Mouse (Mus musculus): Measurements from ENCODE around the gene Nop9.

Gene Nop9

GRCm38 (mm10) chr14:55767519-55768414 is 22.3 kb downstream of the Nop9 start:
- in situ Hi-C loops (cut with MboI; ENCODE audit: unreplicated experiment in 2 of 2) = loop anchor here in 1 of 2 experiments (25.0 kb wide), 1 partner anchor 655 kb away; the partner anchor contains the start of genes Ap1g2 and Jph4

DNA sequence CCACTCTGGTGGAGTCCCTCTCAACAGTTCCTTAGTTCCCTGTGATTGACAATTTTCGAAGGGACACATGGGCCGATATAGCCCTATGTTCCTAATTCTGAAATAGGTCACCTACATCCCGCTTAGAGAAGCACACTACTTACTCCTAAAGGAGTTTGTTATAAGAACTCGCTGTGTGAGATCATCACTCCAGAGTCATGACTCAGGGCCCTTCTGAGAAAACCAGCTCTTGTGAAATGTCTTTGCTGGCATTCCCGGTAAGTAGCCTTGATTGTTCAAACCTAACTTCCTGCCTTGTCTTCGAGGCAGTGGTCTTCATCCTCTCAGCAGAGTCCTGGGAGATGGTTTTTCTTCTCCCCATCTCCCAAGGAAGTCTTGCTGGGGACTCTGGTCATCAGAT is 23.1 kb downstream of the Nop9 start:
- in situ Hi-C loops (cut with MboI; ENCODE audit: unreplicated experiment in 2 of 2) = loop anchor here in 1 of 2 experiments (25.0 kb wide), 1 partner anchor 656 kb away; the partner anchor contains the start of genes Ap1g2 and Jph4

GRCm38 (mm10) chr14:55769087-55769703 is 23.7 kb downstream of the Nop9 start:
- in situ Hi-C loops (cut with MboI; ENCODE audit: unreplicated experiment in 2 of 2) = loop anchor here in 1 of 2 experiments (25.0 kb wide), 1 partner anchor 657 kb away; the partner anchor contains the start of genes Ap1g2 and Jph4

DNA sequence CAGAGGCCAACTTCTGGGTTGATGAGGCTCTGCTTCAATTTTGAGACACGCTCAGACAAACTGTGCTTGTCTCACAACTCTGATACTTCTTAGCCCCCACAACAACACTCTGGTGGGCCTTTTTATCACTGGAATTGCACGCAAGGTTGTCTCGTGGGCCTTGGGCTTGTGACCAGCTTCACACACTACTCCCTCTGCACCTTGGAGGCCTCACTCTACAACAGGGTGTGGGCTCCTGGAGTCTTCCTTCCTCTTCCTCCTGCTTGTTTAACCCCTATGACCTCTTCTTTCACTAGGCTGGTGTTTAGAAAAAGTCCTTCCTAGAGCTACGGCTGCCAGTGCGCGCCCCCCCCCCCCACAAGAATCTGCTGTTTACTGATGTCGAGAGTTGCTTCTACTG is 31.2 kb downstream of the Nop9 start:
- in situ Hi-C loops (cut with MboI; ENCODE audit: unreplicated experiment in 2 of 2) = no loop called here

GRCm38 (mm10) chr14:55777176-55777575 is 31.7 kb downstream of the Nop9 start:
- in situ Hi-C loops (cut with MboI; ENCODE audit: unreplicated experiment in 2 of 2) = no loop called here

DNA sequence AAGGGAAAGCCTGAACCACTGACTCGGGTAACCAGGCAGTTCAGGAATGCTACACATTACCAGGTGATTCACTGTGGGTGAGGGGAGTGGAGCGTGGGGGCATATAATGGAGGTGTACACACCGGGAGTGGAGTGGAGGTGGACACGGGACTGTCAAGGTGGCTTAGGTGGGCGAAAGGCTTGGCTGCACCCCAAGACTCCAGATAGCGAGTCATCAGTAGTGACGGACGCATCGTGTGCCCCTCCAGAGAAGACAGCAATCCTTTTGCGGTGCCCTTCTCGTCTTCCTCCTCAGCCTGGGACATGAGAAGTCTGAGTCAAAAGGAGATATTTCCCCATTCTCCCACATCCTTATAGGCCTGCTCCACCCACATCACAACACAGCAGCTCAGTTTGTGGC is 32.3 kb downstream of the Nop9 start:
- in situ Hi-C loops (cut with MboI; ENCODE audit: unreplicated experiment in 2 of 2) = no loop called here

GRCm38 (mm10) chr14:55778686-55779085 is 33.2 kb downstream of the Nop9 start:
- in situ Hi-C loops (cut with MboI; ENCODE audit: unreplicated experiment in 2 of 2) = no loop called here

DNA sequence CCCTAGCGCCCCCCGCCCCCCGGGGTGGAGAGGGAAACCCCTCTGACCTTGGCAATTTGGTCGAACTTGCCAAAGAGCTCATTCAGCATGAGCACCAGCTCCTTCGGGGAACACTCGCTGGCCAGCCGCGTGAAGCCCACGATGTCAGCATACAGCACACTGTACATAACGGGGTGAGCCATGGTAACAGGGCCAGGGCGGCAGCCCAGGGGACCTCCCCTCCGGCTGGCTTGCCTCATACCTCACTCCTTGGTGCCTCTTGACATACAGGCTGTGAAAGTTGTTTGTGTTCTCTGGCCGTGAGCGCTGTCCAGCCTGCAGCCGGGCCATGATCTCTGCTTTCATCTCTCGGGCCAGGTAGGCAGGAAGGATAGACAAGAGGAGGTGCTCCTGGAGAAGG is 34.2 kb downstream of the Nop9 start:
- in situ Hi-C loops (cut with MboI; ENCODE audit: unreplicated experiment in 2 of 2) = loop anchor here in 1 of 2 experiments (10.0 kb wide), 1 partner anchor 85 kb away; no protein-coding TSS in a partner anchor

DNA sequence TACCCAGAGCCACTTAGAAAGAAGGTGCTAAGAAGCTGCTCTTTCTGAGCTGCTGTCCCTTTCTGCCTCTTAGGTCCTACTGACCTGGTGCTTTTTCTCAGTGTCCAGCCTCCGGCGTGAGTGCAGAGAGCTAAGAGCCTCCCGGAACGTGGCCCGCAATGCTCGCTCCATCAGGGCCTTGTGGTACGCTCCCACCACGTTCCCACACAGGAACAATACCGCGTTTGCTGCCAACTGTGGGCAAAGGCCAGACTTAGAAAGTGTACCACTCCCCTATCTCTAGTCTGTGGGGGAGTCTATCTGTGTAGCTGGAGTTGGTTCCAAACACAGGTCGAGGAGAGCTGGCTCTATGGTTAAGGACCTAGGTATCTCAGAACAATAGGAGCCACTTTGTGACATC is 35.2 kb downstream of the Nop9 start:
- in situ Hi-C loops (cut with MboI; ENCODE audit: unreplicated experiment in 2 of 2) = loop anchor here in 1 of 2 experiments (10.0 kb wide), 1 partner anchor 84 kb away; no protein-coding TSS in a partner anchor

GRCm38 (mm10) chr14:55781310-55781709 is 35.8 kb downstream of the Nop9 start:
- in situ Hi-C loops (cut with MboI; ENCODE audit: unreplicated experiment in 2 of 2) = loop anchor here in 1 of 2 experiments (10.0 kb wide), 1 partner anchor 83 kb away; no protein-coding TSS in a partner anchor

DNA sequence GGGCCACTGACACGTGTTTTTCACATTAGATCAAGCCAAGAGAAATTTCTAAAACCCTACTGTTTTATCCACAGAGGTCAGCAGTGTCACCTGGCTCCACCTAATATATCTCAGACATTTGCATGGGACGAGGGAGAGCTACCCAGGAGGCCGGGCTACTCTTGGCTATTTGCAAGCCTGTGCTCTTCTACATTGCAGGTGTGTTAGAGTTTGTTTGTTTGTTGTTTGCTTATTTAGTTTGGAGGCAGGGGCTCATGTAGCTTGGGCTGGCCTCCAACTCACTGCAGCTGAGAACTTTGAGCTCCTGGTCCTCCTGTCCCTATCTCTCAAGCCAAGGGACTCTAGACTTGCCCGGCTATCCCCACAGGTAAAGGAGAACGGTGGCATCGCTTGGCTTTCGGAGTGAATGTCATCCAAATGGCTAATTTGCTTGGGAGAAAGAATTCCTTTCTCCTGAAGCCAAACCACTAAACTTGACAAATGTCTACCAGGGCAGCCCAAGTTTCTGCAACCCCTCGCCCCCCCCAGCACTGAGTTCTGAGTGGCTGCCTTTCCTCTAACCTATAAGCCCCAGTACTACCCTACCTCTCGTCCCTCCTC is 37.0 kb downstream of the Nop9 start:
- in situ Hi-C loops (cut with MboI; ENCODE audit: unreplicated experiment in 2 of 2) = loop anchor here in 1 of 2 experiments (10.0 kb wide), 1 partner anchor 82 kb away; no protein-coding TSS in a partner anchor

- in situ Hi-C loops (cut with MboI; ENCODE audit: unreplicated experiment in 2 of 2) = loop anchor here in 1 of 2 experiments (10.0 kb wide), 1 partner anchor 81 kb away; no protein-coding TSS in a partner anchor
Measured at GRCm38 (mm10) chr14:55783171-55783957, 37.9 kb downstream of the Nop9 start.

DNA sequence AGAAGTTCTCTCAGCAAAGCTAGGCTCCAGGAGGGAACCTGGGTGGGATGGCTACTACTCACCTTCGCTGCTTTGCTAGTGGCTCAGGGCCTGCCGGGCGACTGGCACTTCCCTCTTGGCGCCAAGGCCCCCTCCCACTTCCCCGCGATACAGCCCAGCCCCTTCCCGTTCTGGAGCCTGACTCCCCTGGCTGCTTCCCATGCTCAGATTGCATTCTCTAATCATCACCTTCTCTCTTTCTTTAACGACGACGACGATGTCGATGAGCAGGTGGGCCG is 38.4 kb downstream of the Nop9 start, which contains the start of gene Adcy4:
TSS of gene Adcy4 (minus strand) at position 138 of the 278 bp plus-strand sequence.
- in situ Hi-C loops (cut with MboI; ENCODE audit: unreplicated experiment in 2 of 2) = loop anchor here in 1 of 2 experiments (10.0 kb wide), 1 partner anchor 81 kb away; no protein-coding TSS in a partner anchor

GRCm38 (mm10) chr14:55785195-55785594 is 39.7 kb downstream of the Nop9 start:
- in situ Hi-C loops (cut with MboI; ENCODE audit: unreplicated experiment in 2 of 2) = loop anchor here in 1 of 2 experiments (10.0 kb wide), 1 partner anchor 80 kb away; no protein-coding TSS in a partner anchor

DNA sequence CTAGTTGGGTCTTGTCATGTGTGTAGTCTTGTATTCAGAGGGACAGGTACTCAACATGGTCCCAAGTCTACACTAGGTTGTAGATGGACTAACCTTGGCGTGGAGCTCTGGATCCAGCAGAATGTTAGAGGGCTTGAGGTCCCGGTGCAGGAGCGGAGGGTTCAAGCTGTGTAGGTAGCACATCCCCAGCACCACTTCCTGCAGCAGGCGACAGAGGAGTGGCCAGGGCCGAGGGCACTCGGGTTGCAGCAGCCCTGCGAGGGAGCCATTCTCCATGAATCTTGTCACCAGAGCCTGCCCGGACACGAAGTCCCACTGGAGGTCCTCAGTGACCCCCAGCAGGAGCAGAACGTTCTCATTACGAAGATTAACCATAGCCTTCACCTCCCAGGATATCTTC is 42.2 kb downstream of the Nop9 start:
- in situ Hi-C loops (cut with MboI; ENCODE audit: unreplicated experiment in 2 of 2) = loop anchor here in 1 of 2 experiments (10.0 kb wide), 1 partner anchor 77 kb away; no protein-coding TSS in a partner anchor

DNA sequence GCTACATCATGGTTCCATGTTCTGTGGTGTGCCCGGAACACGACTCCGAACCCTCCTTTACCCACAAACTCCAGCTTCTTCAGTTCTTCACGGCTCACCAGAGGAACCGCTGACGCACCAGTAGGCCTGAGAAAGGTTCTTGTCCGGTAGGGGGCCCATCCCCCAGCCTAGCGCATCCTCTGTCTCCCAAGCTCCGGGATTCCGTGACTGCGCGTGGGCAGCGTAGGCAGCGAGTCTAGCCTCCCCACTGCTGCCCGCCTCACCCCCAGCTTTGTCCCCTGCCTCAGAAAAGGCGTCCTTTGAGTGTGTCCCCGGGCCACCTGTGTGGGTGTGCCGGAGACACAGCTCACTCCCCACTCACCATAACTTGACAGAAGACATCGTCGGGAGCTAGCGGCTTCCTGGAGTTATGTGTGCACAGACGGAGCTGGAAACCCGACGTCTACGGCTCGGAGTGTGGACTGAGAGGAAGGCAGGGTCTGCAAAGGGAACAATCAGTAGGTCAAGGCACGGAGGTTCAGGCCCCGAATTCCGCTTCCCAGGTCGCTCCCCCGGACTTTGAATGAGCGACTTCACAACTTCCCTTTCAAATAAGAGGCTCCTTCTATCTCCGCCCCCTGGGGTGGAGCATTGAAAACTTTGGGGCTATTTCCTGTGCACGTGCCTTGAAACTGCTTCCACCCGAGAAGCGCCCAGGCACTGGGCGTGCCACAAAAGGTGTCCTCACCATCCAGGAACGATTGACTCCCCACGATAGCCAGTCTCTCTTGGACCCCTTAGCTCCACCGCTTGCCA is 43.0 kb downstream of the Nop9 start, which contains the start of gene Ripk3:
TSS of gene Ripk3 (minus strand) at position 610 of the 795 bp plus-strand sequence.
- in situ Hi-C loops (cut with MboI; ENCODE audit: unreplicated experiment in 2 of 2) = loop anchor here in 1 of 2 experiments (10.0 kb wide), 1 partner anchor 76 kb away; no protein-coding TSS in a partner anchor

GRCm38 (mm10) chr14:55793461-55793860 is 48.0 kb downstream of the Nop9 start:
- in situ Hi-C loops (cut with MboI; ENCODE audit: unreplicated experiment in 2 of 2) = no loop called here

GRCm38 (mm10) chr14:55793946-55794345 is 48.5 kb downstream of the Nop9 start:
- in situ Hi-C loops (cut with MboI; ENCODE audit: unreplicated experiment in 2 of 2) = no loop called here

All from v-Abl transformed pro-B cells (cell line).